Mouse (Mus musculus): ENCODE data around the gene Poglut1. TPM values are rescaled to one million over a fixed set of nuclear protein-coding genes. Genes with fewer than 3 reads are reported as not detected.

Gene Poglut1
- polyA plus RNA-seq, 1 experiment, result 59.9 TPM

DNA sequence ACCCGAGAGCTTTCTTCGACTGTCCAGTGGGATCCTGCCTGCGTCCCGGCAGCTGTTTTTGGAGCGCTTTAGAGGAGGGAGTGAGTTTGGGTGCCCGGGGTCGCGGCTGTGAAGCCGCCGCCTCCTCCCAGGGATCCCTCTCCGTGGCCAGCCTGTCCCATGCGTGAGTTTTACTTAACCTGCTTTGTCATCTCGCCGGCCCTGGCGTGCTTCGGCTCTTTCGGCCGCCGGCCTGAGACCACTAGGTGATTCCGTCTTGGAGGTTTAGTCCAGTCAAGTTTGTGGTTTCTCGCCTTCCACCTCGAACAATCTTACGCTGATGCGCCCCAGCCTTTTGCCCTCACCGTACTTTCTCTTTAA lies 12.9 kb upstream of the Poglut1 start:
- Histone ChIP-seq H3K27ac (ENCODE audit: insufficient read depth, low read length) (0 out of 2 replicates have a peak overlapping the region, but pooled peaks have one; percentile 15), H3K4me1 (ENCODE audit: control insufficient read depth, insufficient read depth, low read length) (no peaks in the 10 kb centered on the region), H3K4me3 (replicated peaks; ENCODE audit: insufficient read depth, low read depth, low read length) (peak overlapping the region; percentile 70), H3K27me3 (ENCODE audit: control insufficient read depth, insufficient read depth, low read length) (no peaks in the 10 kb centered on the region)
- no peak for TF ChIP-seq CTCF (IDR thresholded peaks at IDR 0.05; ENCODE audit: borderline replicate concordance, insufficient read depth, low read depth, low read length)
- TF ChIP-seq POLR2A (IDR thresholded peaks at IDR 0.05; ENCODE audit: borderline replicate concordance, insufficient read depth, low read length), result no peak
- no peak for DNase-seq
- WGBS, result under 1% methylated on average over 25 of the region's 25 CpGs

DNA sequence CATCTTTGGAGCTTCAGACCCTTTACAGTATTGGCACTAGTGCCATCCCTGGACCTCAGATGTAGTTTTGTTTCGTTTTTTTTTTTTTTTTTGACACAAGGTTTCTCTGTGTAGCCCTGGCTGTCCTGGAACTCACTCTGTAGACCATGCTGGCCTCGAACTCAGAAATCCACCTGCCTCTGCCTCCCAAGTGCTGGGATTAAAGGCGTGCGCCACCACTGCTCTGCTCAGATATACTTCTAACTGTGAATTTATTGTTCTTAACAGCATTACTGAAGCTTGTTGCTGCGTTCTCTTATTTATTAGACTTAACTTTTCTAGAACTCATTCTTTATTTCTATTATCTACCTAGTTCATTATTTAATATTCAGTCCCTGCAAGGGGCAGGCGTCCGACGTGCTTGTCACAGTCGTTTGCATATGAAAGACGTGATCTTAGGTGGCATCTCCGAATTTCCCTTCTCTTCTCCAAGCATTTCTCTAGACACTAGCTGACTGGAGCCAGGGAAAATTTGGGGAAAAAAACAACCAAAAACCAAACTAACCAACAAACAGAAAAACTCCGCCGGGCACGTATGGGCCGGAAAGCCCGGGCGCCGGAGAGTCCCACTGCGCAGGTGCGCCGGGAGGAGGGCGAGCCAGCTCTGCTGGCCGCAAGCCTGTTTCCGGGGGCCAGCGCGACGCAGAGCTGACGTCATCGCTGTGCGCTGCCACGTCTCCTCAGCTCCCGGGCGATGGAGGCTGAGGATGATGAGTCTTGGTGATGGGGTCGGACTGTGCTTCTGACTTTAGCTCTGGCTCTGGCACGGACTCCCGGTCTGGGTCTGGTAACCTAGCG lies 12.3 kb upstream of the Poglut1 start:
- 7% methylated on average over 37 of the region's 37 CpGs for WGBS
- H3K4me1 ChIP-seq (ENCODE audit: control insufficient read depth, insufficient read depth, low read length), result no peaks in the 10 kb centered on the region
- TF ChIP-seq POLR2A (IDR thresholded peaks at IDR 0.05; ENCODE audit: borderline replicate concordance, insufficient read depth, low read length), result peak; percentile 96
- TF ChIP-seq CTCF (IDR thresholded peaks at IDR 0.05; ENCODE audit: borderline replicate concordance, insufficient read depth, low read depth, low read length), result no peak
- DNase-seq, result peak; percentile 95 to 96
- peak overlapping the region; percentile 70 for H3K4me3 ChIP-seq (replicated peaks; ENCODE audit: insufficient read depth, low read depth, low read length)
- no peaks in the 10 kb centered on the region for H3K27me3 ChIP-seq (ENCODE audit: control insufficient read depth, insufficient read depth, low read length)
- peak overlapping the region; percentile 55; the same call in 1 of the 2 replicates for H3K27ac ChIP-seq (ENCODE audit: insufficient read depth, low read length)

DNA sequence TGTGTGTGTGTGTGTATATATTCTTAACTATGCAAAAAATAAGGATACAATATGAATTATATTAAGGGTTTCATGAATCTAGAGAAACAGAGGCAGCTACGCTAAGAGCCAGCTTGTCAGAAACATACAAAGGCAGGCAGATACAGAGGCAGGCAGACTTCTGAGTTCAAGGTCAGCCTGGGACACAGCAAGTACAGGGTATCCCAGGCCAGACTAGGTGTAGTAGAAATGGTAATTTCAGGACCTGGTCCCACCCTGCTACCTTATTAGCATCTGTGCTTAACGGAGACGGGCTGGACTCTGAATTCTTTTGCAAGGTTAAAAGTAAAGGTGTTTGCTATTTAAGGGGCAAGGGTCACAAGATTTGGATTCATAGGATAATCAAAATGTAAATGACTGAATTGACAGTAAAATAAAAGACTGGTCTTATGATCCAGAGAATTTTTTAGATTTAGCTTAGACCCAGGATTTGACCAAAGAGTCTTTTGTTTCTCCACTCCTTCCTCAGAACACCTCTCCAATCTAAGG lies 8.2 kb upstream of the Poglut1 start, which contains the start of gene Tmem39a:
Gene Tmem39a, plus strand, starts transcription at position 478 of the 528 bp plus-strand sequence.
- 88% methylated on average over 3 of the region's 3 CpGs for WGBS
- DNase-seq, result no peak
- TF ChIP-seq CTCF (IDR thresholded peaks at IDR 0.05; ENCODE audit: borderline replicate concordance, insufficient read depth, low read depth, low read length) (no peak), POLR2A (IDR thresholded peaks at IDR 0.05; ENCODE audit: borderline replicate concordance, insufficient read depth, low read length) (no peak)

DNA sequence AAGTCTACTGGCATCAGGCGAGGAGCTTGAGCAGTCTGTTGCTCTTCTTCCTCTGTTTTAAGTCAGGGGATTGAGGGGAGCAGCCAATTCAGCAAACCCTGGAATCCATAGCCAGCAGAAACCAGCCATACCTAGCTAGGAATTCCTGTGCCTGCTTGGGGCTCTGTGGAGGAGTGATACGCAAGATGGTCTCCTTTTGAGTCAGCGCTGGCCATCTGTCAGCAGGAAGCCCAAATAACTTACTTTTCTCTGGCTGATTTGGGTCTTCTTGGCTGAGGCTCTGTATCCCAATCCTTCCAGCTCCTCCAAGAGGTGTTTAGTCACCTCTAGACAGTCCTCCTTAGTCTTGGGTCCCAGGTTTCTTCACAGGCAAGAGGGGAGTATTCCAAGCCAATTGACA lies 5.9 kb upstream of the Poglut1 start:
- DNase-seq, result no peak
- 72% methylated on average over 3 of the region's 3 CpGs for WGBS
- TF ChIP-seq CTCF (IDR thresholded peaks at IDR 0.05; ENCODE audit: borderline replicate concordance, insufficient read depth, low read depth, low read length), result no peak
- TF ChIP-seq POLR2A (IDR thresholded peaks at IDR 0.05; ENCODE audit: borderline replicate concordance, insufficient read depth, low read length), result no peak
- H3K27ac ChIP-seq (ENCODE audit: insufficient read depth, low read length), result no peak overlapping the region
- H3K27me3 ChIP-seq (ENCODE audit: control insufficient read depth, insufficient read depth, low read length), result no peaks in the 10 kb centered on the region; the same call in 1 of the 2 replicates
- H3K4me1 ChIP-seq (ENCODE audit: control insufficient read depth, insufficient read depth, low read length), result no peaks in the 10 kb centered on the region
- no peak overlapping the region for H3K4me3 ChIP-seq (replicated peaks; ENCODE audit: insufficient read depth, low read depth, low read length)

More for the DNA sequence above, 8.2 kb upstream of the Poglut1 start, which contains the start of gene Tmem39a:
- Histone ChIP-seq H3K27ac (ENCODE audit: insufficient read depth, low read length) (no peak within 1 kb of the TSS), H3K27me3 (ENCODE audit: control insufficient read depth, insufficient read depth, low read length) (no peaks in the 10 kb centered on the region; the same call in 1 of the 2 replicates), H3K4me1 (ENCODE audit: control insufficient read depth, insufficient read depth, low read length) (no peaks in the 10 kb centered on the region), H3K4me3 (replicated peaks; ENCODE audit: insufficient read depth, low read depth, low read length) (no peak within 1 kb of the TSS)

DNA sequence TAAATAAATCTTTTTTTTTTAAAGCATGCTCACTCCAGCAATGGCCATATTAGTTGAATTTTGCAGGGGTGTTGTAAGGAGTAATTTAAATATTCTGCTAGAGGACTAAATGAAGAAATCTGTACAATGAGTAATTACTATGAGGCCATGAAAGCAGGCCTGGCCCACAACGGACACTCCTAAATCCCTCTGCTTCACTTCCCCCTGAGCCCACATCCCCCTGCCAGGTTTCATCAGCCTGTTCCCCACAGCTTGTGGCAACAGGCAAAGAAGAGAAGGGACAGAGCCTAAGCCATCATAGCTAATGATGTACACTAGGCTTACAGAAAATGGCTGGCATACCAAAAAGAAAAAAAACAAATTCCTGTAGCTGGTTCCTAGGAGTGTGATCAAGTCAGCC lies 2.1 kb downstream of the Poglut1 start:
- H3K4me1 ChIP-seq (ENCODE audit: control insufficient read depth, insufficient read depth, low read length), result peaks cover 6% of the 10 kb centered on the region; the same call in 1 of the 2 replicates
- WGBS, result 81% methylated on average over 1 of the region's 1 CpGs
- H3K27ac ChIP-seq (ENCODE audit: insufficient read depth, low read length), result no peak overlapping the region
- no peak for DNase-seq
- TF ChIP-seq POLR2A (IDR thresholded peaks at IDR 0.05; ENCODE audit: borderline replicate concordance, insufficient read depth, low read length) (no peak), CTCF (IDR thresholded peaks at IDR 0.05; ENCODE audit: borderline replicate concordance, insufficient read depth, low read depth, low read length) (no peak)
- no peak overlapping the region for H3K4me3 ChIP-seq (replicated peaks; ENCODE audit: insufficient read depth, low read depth, low read length)
- H3K27me3 ChIP-seq (ENCODE audit: control insufficient read depth, insufficient read depth, low read length), result no peaks in the 10 kb centered on the region

DNA sequence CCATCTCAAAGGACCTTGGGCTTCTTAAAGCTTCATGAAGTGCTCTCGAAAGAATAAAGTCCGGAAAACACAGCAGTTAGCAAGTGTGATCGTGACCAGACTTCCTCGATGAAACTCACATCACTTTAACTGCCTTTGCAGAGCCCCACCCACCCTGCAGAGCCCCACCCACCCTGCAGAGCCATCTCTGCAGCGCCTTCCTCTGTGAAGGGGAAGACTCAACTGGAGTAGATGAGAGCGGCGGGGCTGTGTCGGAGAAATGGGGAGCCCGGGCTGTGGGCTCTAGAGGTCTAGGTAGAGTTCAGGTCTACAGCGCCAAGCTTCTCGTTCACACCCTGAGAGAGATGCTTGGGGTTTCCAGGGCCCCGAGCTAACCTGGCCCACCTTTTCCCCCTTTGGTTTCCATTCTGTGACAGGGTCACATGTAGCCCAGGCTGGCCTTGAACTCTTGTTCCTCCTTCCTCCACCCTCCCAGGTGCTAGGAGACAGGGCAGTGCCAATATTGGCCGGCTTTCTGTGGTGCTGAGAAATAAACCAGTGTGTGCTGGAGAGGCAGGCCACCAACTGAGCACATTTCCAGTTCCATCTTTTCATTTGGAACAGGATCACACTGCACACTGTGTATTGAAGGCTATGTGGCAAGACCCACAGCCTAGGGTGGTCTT lies 11.2 kb downstream of the Poglut1 start:
- 87% methylated on average over 13 of the region's 13 CpGs for WGBS
- no peak for DNase-seq

DNA sequence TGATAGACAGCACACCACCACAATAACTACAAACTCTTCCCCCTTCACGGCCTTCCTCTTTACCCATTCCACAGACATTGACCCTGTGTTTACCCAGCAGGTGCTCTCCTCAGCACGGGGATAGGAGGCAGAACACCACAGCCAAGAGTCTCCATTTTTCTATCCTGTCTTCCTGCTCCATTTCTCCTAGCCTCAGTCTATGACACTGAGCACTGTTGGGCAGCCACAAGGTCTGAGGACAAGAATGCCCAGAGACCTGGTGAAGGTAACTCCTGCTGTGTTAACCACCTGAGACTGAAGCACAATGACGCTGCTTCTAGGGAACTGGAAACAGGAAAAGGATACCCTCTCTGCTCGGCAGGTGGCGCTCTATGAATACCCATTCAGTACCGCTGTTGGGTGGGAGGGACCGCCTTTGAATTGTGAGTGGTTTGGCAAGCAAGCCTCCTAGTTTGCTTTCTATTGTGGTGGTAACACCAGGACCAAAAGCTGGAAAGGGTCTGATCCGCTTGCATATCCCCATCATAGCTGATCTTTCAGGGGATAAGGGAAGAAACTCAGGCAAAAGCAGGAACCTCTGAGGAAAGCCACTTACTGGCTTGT lies 13.4 kb downstream of the Poglut1 start:
- no peaks in the 10 kb centered on the region for H3K4me1 ChIP-seq (ENCODE audit: control insufficient read depth, insufficient read depth, low read length)
- TF ChIP-seq POLR2A (IDR thresholded peaks at IDR 0.05; ENCODE audit: borderline replicate concordance, insufficient read depth, low read length), result no peak
- peak; percentile 68 for TF ChIP-seq CTCF (IDR thresholded peaks at IDR 0.05; ENCODE audit: borderline replicate concordance, insufficient read depth, low read depth, low read length)
- H3K4me3 ChIP-seq (replicated peaks; ENCODE audit: insufficient read depth, low read depth, low read length), result no peak overlapping the region
- WGBS, result 41% methylated on average over 8 of the region's 8 CpGs
- peak; percentile 51 to 62 for DNase-seq
- H3K27ac ChIP-seq (ENCODE audit: insufficient read depth, low read length), result no peak overlapping the region
- H3K27me3 ChIP-seq (ENCODE audit: control insufficient read depth, insufficient read depth, low read length), result no peaks in the 10 kb centered on the region

More for the DNA sequence above, 11.2 kb downstream of the Poglut1 start:
- Histone ChIP-seq H3K4me1 (ENCODE audit: control insufficient read depth, insufficient read depth, low read length) (no peaks in the 10 kb centered on the region), H3K27me3 (ENCODE audit: control insufficient read depth, insufficient read depth, low read length) (no peaks in the 10 kb centered on the region), H3K4me3 (replicated peaks; ENCODE audit: insufficient read depth, low read depth, low read length) (no peak overlapping the region), H3K27ac (ENCODE audit: insufficient read depth, low read length) (no peak overlapping the region)
- TF ChIP-seq POLR2A (IDR thresholded peaks at IDR 0.05; ENCODE audit: borderline replicate concordance, insufficient read depth, low read length) (no peak), CTCF (IDR thresholded peaks at IDR 0.05; ENCODE audit: borderline replicate concordance, insufficient read depth, low read depth, low read length) (no peak)
